In genomic region chr13:12159288-12160120, GRCm38 (mm10) we compare ENCODE assay signal across 11 mouse cellular contexts. TPM values are rescaled to one million over a fixed set of nuclear protein-coding genes. Genes with fewer than 3 reads are reported as not detected.
A peak's percentile ranks its signal among the peaks of the same experiment; 100 is the strongest.
DNase-seq lines count a peak whose midpoint lies in the region; ATAC-seq and TF ChIP-seq lines count a peak whose summit lies in the region.
"Had no signal": no experiment of that assay in that cellular context is flagged by ENCODE, and none has a peak within 500 bp of the region (broad histone marks: within the 10 kb centered on the region; RNA-seq: fewer than 3 reads in every experiment).

No protein-coding gene starts in this region.

- H3K27ac ChIP-seq in forebrain, embryonic 12.5 days: peak overlapping the region; percentile 19; the same call in 1 of the 2 replicates
- no peak overlapping the region for H3K27ac ChIP-seq in forebrain, embryonic 10.5 days
- H3K27ac ChIP-seq in kidney, embryonic 15.5 days: no peak overlapping the region
- no peak overlapping the region for H3K27ac ChIP-seq in midbrain, embryonic 14.5 days (replicated peaks; ENCODE audit: low read depth, low read length)
- no peak overlapping the region for H3K27ac ChIP-seq in cerebellum, adult 2 months (ENCODE audit: insufficient read depth, low read length)

- H3K4me3 ChIP-seq in forebrain, embryonic 12.5 days (replicated peaks): no peak overlapping the region
- H3K4me3 ChIP-seq in forebrain, embryonic 10.5 days: no peak overlapping the region
- H3K4me3 ChIP-seq in kidney, embryonic 15.5 days (replicated peaks): no peak overlapping the region
- no peak overlapping the region for H3K4me3 ChIP-seq in midbrain, embryonic 14.5 days (replicated peaks; ENCODE audit: low read depth, low read length)
- no peak overlapping the region for H3K4me3 ChIP-seq in cerebellum, adult 2 months (replicated peaks; ENCODE audit: insufficient read depth, low read depth, low read length)
- H3K4me3 ChIP-seq: megakaryocyte, embryonic 14.5 days had no signal

- H3K9me3 ChIP-seq in forebrain, embryonic 12.5 days: no peaks in the 10 kb centered on the region
- no peaks in the 10 kb centered on the region for H3K9me3 ChIP-seq in forebrain, embryonic 10.5 days
- no peaks in the 10 kb centered on the region for H3K9me3 ChIP-seq in kidney, embryonic 15.5 days (replicated peaks)
- H3K9me3 ChIP-seq in midbrain, embryonic 14.5 days (ENCODE audit: control insufficient read depth, low read length): no peaks in the 10 kb centered on the region

- H3K36me3 ChIP-seq in forebrain, embryonic 12.5 days (replicated peaks): no peaks in the 10 kb centered on the region
- no peaks in the 10 kb centered on the region for H3K36me3 ChIP-seq in forebrain, embryonic 10.5 days (replicated peaks)
- H3K36me3 ChIP-seq in kidney, embryonic 15.5 days: no peaks in the 10 kb centered on the region
- no peaks in the 10 kb centered on the region for H3K36me3 ChIP-seq in midbrain, embryonic 14.5 days (ENCODE audit: control insufficient read depth, insufficient read depth, low read length)

- no peaks in the 10 kb centered on the region for H3K27me3 ChIP-seq in forebrain, embryonic 12.5 days
- no peaks in the 10 kb centered on the region for H3K27me3 ChIP-seq in forebrain, embryonic 10.5 days (ENCODE audit: poor library complexity, severe bottlenecking)
- no peaks in the 10 kb centered on the region for H3K27me3 ChIP-seq in kidney, embryonic 15.5 days
- no peaks in the 10 kb centered on the region for H3K27me3 ChIP-seq in midbrain, embryonic 14.5 days (ENCODE audit: control insufficient read depth, insufficient read depth, low read length)
- no peaks in the 10 kb centered on the region for H3K27me3 ChIP-seq in cerebellum, adult 2 months (ENCODE audit: control insufficient read depth, insufficient read depth, low read length)

- 64% methylated on average over 9 of the region's 9 CpGs for WGBS in forebrain, embryonic 12.5 days
- WGBS in forebrain, embryonic 10.5 days: 65% methylated on average over 9 of the region's 9 CpGs
- 25% methylated on average over 9 of the region's 9 CpGs for WGBS in kidney, embryonic 15.5 days
- 51% methylated on average over 9 of the region's 9 CpGs for WGBS in midbrain, embryonic 14.5 days
- WGBS in cerebellum, adult 2 months: 62% methylated on average over 9 of the region's 9 CpGs

- ATAC-seq in forebrain, embryonic 12.5 days (ENCODE audit: low FRiP score): peak; percentile 41; the same call in 1 of the 2 replicates
- ATAC-seq in kidney, embryonic 15.5 days (replicated peaks; ENCODE audit: low FRiP score): peak; percentile 73
- ATAC-seq in midbrain, embryonic 14.5 days (ENCODE audit: low FRiP score, low TSS enrichment): 0 out of 2 replicates have a peak, but pooled peaks have one; percentile 5
- ATAC-seq: Patski had no signal

- H3K4me1 ChIP-seq in forebrain, embryonic 12.5 days: peaks cover 3% of the 10 kb centered on the region; the same call in 1 of the 2 replicates
- peaks cover 9% of the 10 kb centered on the region; the same call in 1 of the 2 replicates for H3K4me1 ChIP-seq in forebrain, embryonic 10.5 days
- peaks cover 6% of the 10 kb centered on the region; the same call in 1 of the 2 replicates for H3K4me1 ChIP-seq in kidney, embryonic 15.5 days
- no peaks in the 10 kb centered on the region; the same call in 1 of the 2 replicates for H3K4me1 ChIP-seq in midbrain, embryonic 14.5 days (ENCODE audit: control insufficient read depth, insufficient read depth, low read length)
- H3K4me1 ChIP-seq in cerebellum, adult 2 months (ENCODE audit: control insufficient read depth, insufficient read depth, low read length): peaks cover 6% of the 10 kb centered on the region
- H3K4me1 ChIP-seq: megakaryocyte, embryonic 14.5 days had no signal

- no peak for TF ChIP-seq CTCF in cerebellum, adult 2 months (IDR thresholded peaks at IDR 0.05; ENCODE audit: borderline replicate concordance, insufficient read depth, low read depth, low read length)

- H3K4me2 ChIP-seq in forebrain, embryonic 12.5 days: no peak overlapping the region
- no peak overlapping the region for H3K4me2 ChIP-seq in kidney, embryonic 15.5 days
- no peak overlapping the region for H3K4me2 ChIP-seq in midbrain, embryonic 14.5 days (ENCODE audit: low read length)

- TF ChIP-seq POLR2A in cerebellum, adult 2 months (IDR thresholded peaks at IDR 0.05; ENCODE audit: borderline replicate concordance, insufficient read depth, low read length): no peak

- DNase-seq in forebrain, embryonic 10.5 days (ENCODE audit: extremely low spot score, low spot score): no peak
- DNase-seq in kidney, postnatal 36 days: no peak
- DNase-seq in embryo, embryonic 10.5 days (ENCODE audit: low spot score): peak; percentile 15
- peak; percentile 7 for DNase-seq in midbrain, embryonic 14.5 days
- DNase-seq in urinary bladder, postnatal 10 days (ENCODE audit: low spot score): no peak
- DNase-seq in cerebellum, adult 2 months: no peak
- DNase-seq: B cell, adult 2 months had no signal

- H3K9ac ChIP-seq in forebrain, embryonic 12.5 days: no peak overlapping the region
- no peak overlapping the region for H3K9ac ChIP-seq in kidney, embryonic 15.5 days
- no peak overlapping the region; the same call in 1 of the 2 replicates for H3K9ac ChIP-seq in midbrain, embryonic 14.5 days (replicated peaks; ENCODE audit: low read length)

RNA-seq across cellular contexts. Expression of gene Ryr2, which starts 52.8 kb away (rescaled TPM):
- polyA plus RNA-seq in forebrain, embryonic 12.5 days (2016; fragmentation: Nextera tagmentation; extraction: Ambion mirVana): 0.37 and 0.59 TPM in 2 replicates
- polyA plus RNA-seq in forebrain, embryonic 10.5 days (2016; fragmentation: Nextera tagmentation; extraction: Ambion mirVana): 0.14 and 0.19 TPM in 2 replicates
- polyA plus RNA-seq in kidney, embryonic 15.5 days (2015; fragmentation: Nextera tagmentation; extraction: Ambion mirVana): 0.15 and 0.42 TPM in 2 replicates
- polyA plus RNA-seq in midbrain, embryonic 14.5 days (2014; fragmentation: Nextera tagmentation; extraction: Ambion mirVana): 6.1 and 6.7 TPM in 2 replicates
- polyA plus RNA-seq in cerebellum, adult 2 months (2012; rRNA removed): 59.8 and 65.4 TPM in 2 replicates
- polyA plus RNA-seq: Patski had no signal

Comparison
In these comparisons a context has a peak if more than half of its experiments do, and no peak if none do; other contexts are left out.
1. ATAC-seq: peak in every context shown above with its lines; median percentile 73 in kidney, embryonic 15.5 days; 41 in forebrain, embryonic 12.5 days; 5 in midbrain, embryonic 14.5 days.
2. DNase-seq: peak in embryo, embryonic 10.5 days (single experiment) and midbrain, embryonic 14.5 days (single experiment); none in forebrain, embryonic 10.5 days (single experiment), kidney, postnatal 36 days (0 of 2), urinary bladder, postnatal 10 days (single experiment) and cerebellum, adult 2 months (0 of 2).